Mouse (Mus musculus) T-helper 2 cell (primary cell): ENCODE results near the gene G6pc3.
"Not testable (repeated sequence)": the region's sequence is repeated elsewhere in the genome, so short reads cannot be mapped to it uniquely, and the experiment has no call there.

ENCODE experiments used
- in situ Hi-C: fragments of 300-600 bp; cut with MboI, MseI; formaldehyde crosslinking; loops from one replicate; pipeline ENCODE4 v1.15.1; 2025; ENCODE audit warnings: high pct_unique_total_duplicates

G6pc3 gene

DNA sequence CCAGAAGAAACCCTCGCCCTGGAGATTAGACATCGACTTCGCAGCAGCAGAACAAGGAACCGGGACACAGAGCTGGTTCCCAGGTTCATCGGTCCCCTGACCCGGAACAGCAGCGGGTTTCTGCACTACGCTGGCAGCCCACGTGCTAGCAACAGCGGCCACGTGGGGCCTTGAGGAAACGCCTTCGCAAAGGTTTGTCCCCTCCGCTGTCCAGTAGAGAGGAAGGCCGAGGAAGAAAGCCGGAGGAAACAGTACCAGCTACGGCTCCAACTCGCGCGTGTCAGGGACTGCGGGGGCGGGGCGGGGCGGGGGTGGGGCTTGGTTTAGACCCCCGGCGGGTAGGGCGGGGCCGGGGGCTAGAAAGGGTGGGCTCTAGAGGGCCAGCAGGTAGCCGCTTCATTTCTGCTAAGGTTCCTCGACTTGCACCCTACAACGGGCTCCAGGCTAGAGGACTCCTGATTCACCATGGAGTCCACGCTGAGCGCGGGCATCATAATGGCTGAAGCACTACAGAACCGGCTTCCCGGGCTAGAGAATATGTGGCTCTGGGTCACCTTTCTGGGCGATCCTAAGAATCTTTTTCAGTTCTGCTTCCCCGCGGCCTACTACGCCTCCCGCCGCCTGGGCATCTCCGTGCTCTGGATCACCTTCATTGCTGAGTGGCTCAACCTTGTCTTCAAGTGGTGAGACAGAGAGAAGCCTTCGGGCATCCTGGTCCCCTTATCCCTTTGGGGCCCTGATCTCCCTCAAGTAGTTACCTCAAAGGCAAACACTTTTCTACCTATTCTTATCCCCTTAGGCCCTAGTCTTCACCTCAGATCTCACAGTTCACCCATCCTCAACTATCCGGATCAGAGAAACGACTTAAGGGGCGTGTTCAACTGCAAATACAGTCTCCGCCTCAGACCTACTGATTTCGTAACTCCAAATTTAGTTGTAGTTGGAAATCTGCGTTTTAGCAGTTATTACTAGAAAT, at the start of gene G6pc3:
G6pc3 (plus strand) TSS at position 160 of the 976 bp plus-strand sequence.
- in situ Hi-C loops, result no loop called here

DNA sequence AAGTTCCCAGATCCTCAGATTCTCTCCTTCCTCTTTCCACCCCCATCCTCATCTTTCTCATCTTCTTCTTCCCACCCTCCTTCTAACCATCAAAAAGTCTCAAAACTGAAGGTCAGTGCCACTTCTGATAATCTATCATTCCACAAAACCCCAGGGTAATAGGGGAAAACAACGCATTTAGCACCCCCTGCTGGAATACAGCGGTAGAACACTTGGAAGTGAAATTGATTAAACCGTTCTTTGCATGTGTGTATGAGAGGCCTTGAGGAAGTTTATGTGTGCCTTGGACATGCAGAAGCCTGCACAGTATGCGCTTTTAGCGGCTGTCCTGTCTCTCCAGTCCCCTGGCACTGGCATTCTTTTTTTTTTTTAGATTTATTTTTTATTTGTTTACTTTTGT, 48.9 kb upstream of the G6pc3 start:
- in situ Hi-C loops, result no loop called here

DNA sequence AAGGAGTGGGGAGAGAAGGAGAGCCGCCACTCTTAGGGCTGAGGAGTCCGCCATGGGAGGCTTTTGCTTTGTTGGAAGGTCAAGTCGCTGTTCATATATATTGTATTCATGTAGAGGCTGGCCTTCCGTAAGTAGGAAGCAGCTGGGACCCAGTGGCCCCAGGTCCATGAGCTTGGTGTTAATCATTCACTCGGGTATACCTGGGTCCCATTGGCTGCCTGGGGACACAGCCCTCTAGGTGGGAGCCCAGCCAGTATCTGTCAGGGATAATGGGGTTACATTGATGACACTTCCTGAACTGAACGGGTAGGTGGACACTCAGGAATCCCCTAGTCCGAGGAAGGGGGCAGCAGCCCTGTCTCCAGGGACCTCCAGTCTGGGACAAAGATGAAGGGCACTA, 47.1 kb upstream of the G6pc3 start:
- in situ Hi-C loops, result no loop called here

DNA sequence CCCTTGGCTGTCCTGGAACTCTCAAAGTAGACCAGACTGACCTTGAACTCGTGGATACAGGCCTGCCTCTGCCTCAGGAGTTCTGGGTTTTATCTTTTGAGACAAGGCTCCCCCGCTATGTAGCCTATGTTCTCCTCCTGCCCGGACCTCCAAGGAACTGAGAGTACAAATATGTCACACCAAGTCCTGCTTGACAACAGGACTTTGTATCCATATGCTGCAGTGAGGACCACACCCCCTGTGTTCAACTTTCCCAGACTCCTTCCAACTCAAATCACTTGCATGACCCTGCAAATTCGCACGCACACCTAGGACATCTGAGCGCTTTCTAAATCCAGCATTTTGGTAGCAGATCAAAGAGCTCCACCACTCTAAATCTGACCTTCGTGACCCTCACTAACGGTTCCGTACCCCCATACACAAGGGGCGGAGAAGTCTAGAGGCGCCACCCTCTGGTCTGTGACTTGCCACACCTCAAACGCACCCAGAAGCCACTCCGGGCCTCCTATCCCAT, 44.4 kb upstream of the G6pc3 start:
- in situ Hi-C loops, result no loop called here

DNA sequence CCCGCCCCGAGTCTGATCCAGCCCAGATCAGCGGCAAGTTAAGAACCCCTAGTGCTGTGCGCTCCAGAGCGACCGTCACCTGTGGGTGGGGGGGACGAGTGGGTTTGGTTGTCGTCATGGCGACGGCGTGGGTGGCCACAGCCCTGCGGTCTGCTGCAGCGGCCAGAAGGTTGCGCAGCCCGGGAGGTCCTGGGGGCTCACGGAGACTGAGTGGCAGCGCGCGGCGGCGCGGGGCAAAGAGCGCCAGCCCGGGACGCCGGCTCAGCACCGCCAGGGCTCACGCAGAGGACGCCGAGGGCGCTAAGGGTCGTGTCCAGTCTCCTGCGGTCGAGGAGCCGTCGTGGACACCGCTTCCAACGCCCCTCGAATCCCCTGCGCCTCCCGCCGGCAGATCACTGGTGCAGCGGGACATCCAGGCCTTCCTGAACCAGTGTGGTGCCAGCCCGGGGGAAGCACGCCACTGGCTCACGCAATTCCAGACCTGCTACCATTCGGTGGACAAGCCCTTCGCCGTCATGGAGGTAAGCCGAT, 43.9 kb upstream of the G6pc3 start, which contains the start of gene Nags:
Nags (plus strand) TSS at position 43 of the 531 bp plus-strand sequence.
- in situ Hi-C loops, result no loop called here

DNA sequence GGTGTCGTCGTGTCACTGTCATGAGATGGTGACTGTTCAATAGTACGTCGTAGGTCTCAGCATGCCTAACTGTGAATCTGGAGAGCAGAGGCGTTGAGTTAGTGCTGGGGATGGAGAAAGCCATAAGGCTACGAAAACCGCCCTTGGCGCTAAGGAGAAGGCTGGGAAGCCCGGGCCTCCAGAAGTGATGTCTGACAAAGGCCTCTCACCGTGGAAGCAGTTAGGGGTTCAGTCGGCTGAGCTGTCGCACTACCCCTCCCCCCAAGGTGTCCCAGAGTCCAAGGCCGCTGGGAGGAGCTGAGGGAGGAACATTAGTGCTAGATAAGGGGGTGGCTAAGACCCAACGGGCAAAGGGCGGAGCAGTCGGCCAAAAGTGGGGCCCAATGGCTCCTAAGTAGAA, 43.4 kb upstream of the G6pc3 start:
- in situ Hi-C loops, result no loop called here

DNA sequence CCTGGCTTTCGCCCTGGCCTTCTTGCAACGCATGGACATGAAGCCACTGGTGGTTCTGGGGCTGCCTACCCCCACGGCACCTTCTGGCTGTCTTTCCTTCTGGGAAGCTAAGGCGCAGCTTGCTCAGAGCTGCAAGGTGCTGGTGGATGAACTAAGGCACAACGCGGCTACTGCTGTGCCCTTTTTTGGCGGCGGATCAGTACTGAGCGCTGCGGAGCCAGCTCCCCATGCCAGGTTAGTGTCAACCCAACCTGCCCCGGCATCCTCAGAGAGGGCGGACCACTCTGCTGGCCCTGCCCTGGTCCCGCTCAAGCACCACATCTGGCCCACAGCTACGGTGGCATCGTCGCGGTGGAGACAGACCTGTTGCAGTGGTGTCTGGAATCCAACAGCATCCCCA, 42.9 kb upstream of the G6pc3 start:
- in situ Hi-C loops, result no loop called here

DNA sequence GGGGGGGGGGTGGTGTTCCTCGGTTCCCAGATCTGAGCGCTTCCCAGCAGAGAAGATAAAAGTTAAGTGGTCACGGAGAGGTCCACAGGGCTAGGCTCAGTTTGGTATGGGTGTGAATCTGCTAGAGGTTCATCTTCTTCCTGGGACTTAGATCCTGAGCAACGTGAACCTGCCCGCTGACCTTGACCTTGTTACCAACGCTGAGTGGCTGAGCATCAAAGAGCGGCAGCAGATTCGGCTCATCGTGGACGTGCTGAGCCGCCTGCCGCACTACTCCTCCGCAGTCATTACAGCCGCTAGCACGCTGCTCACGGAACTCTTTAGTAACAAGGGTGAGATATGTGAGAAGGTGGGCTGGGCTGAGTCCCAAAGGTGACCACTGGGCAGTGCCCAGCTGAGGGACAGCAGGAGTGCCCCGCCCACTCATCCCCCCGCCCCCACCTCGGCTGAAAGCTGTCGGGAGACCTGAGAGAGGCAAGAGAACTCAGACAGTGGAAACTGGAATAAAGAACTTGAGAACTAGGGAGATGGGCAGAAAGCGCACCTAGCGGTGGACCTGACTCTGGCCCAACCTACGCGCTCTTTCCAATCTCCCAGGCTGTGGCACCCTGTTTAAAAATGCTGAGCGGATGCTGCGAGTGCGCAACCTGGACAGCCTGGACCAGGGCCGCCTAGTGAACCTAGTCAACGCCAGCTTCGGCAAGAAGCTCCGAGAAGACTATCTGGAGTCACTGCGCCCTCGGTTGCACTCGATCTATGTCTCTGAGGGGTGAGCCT, 42.0 kb upstream of the G6pc3 start:
- in situ Hi-C loops, result no loop called here

DNA sequence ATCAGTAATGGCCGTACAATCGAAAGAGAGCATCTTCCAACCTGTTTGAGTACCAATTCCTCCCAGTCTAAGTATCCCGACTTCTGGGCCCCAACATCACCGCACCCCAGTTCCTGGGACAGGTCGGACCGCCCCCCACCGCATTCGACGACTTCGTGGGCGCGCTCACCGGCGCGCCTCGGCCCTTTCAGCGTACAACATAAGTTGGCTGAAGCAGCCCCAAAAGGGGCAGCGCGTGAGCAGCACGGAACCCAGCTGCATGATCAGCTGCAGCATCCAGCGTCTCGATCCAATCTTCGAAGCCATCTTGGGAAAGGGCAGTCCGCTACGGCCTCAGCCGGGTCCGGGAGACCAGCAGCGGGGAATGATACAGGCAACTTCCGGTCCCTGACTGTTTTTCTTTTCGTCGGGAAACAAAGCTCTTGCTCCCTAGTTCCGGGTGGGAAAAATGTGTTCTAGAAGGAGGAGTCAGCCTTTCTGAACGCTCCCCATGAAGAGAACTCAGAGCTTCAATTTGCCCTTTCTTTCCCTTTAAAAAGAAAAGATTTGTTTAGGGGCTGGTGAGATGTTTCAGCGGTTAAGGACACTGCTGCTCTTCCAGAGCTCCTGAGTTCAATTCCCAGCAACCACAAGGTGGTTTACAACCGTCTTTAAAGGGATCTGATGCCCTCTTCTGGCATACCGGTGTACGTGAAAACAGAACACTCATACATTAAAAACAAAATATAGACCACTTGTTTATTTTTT, 33.2 kb upstream of the G6pc3 start, which contains the start of gene Tmem101:
Tmem101 (minus strand) TSS at position 366 of the 747 bp plus-strand sequence.
- in situ Hi-C loops, result no loop called here

DNA sequence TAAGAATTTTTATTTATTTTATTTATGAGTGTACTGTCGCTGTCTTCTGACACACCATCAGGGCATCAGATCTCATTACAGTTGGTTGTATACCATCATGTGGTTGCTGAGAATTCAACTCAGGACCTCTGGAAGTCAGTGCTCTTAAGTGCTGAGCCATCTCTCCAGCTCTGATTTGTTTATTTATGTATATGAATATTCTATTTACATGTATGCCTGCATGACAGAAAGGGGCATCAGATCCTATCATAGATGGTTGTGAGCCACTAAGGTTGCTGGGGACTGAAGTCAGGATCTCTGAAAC, 32.7 kb upstream of the G6pc3 start:
- in situ Hi-C loops, result no loop called here

DNA sequence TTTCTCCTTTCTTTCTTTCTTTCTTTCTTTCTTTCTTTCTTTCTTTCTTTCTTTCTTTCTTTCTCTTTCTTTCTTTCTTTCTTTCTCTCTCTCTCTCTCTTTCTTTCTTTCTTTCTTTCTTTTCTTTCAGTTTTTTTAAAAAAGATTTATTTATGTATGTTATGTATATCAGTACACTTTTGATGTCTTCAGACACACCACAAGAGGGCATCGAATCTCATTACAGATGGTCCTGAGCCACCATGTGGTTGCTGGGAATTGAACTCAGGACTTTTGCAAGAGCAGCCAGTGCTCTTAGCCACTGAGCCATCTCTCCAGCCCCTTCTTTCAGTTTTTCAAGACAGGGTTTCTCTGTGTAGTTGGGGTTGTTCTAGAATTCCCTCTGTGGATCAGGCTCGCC, 31.4 kb upstream of the G6pc3 start:
- in situ Hi-C loops, result not testable (repeated sequence)

DNA sequence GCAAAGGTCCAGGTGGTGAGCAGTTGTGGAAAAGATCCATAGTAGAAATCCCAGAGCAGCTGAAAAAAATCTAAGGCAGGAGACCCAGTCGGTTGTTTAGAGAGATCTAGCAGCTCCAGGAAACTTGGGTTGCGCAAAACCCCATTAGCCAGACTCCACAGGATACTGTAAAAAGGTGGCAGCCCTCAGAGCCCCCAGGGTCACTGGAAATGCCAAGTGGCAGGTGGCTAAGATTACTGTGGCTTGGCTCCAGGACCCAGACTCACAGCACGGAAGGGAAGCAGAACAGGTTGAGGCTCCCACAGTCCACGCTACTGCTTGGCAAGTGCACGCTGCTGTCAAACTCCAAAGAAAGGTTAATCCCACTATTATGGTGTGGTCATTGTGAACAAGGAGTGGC, 29.6 kb upstream of the G6pc3 start:
- in situ Hi-C loops, result no loop called here

DNA sequence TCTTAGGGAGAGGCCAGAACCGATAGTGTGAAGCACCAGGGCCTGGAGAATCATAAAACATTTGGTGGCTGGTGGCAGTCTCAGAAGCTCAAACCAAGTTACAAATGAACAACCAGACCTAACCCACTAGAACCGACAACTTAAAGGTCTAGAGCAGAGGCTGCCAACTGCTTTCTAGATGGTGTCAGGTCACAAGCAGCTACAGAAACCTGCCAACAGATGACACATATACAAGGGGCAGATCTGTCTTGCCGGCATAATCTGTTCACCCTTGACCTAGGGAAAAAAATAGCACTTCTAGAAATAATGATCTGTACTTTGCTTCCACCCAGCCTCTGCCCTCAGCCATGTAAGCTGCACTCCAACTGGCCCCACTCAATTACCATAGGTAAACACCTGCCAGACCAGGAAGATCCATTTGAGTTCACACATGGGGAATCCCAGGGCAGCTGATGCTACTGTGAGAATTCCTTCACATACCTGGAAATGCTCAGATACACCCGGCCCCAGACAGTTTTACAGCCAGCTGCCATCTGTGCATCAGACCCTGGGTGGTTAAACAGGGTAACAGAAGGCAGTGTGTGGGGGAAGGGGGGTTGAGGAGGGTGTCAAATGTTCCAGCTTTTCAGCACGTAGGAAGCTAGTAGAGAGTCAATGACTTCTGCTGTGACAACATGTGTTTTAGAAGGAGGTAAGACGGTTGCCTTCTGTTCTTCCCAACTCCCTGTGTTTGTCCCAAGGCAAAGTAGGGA, 23.3 kb upstream of the G6pc3 start:
- in situ Hi-C loops, result no loop called here

DNA sequence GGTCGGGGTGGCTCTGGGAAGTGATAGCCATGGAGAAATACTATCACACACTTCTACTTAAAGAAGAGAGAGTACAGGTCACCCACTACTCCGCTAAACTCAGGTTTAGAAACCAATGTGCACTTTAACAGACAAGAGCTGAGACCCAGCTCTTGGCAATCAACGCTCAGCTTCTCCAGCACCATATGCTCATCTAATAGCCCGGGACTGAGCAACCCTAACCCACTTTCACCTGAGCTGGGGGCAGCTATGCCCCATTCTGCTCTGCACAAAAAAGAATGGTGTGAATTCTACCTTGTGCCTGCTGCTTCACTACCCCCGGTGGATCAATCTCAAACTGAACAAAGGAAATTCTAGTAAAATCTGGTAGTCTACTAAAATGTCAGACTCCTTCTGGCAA, 21.9 kb upstream of the G6pc3 start:
- in situ Hi-C loops, result no loop called here

DNA sequence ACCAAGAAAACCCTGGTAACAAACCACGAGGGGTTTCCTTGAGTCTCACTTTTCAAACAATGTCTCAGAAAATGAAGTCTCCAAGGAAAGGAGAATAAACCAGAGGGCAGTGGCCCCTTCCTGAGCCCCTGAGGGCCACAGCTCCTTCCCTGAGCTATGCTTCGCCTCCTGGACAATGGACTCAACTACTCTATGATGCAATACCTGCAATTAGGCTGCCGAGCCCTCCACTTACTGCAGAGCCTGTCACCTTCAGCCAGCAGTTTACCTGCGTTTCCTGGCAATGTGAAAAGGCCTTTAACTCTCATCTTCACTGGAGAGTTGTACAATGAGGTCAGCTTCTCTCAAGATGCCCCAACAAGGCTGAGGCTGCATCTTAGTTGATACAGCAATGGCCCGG, 20.7 kb upstream of the G6pc3 start:
- in situ Hi-C loops, result no loop called here

DNA sequence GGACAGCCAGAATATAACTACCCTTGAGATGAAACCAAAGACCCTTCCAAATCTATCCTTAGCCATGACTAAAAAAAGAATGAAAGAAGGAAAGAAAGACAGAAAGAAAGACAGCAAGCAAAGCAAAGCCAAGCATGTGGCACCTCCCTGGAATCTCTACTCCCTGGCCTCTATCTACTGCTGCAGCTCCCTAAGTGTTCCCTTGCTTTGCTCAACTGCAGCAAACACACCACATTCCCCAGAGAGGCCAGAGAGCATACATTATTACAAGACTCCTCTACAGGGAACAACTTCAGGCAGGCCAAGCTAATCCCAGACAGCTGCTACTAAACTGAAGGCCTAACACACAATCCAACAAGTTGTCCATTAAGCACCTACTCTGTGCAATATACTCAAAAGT, 9.6 kb upstream of the G6pc3 start:
- in situ Hi-C loops, result no loop called here

DNA sequence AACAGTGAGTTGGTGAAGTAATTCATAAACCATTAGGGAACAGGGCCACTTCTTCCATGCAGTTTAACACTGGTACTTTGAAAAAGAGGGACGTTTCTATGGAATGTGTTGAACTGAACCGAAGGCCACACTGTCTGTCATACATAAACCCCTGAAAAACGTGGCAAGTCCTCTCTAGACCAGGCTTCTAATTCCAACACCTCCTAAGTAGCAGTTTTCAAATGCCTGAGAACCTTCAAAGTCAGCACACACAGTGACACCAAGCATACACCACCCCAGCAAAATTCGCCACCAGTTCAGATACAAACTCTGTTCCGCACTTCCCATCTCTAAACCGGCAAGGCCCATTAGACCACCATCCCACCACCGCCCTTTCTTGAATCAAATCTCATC, 5.2 kb upstream of the G6pc3 start:
- in situ Hi-C loops, result no loop called here

DNA sequence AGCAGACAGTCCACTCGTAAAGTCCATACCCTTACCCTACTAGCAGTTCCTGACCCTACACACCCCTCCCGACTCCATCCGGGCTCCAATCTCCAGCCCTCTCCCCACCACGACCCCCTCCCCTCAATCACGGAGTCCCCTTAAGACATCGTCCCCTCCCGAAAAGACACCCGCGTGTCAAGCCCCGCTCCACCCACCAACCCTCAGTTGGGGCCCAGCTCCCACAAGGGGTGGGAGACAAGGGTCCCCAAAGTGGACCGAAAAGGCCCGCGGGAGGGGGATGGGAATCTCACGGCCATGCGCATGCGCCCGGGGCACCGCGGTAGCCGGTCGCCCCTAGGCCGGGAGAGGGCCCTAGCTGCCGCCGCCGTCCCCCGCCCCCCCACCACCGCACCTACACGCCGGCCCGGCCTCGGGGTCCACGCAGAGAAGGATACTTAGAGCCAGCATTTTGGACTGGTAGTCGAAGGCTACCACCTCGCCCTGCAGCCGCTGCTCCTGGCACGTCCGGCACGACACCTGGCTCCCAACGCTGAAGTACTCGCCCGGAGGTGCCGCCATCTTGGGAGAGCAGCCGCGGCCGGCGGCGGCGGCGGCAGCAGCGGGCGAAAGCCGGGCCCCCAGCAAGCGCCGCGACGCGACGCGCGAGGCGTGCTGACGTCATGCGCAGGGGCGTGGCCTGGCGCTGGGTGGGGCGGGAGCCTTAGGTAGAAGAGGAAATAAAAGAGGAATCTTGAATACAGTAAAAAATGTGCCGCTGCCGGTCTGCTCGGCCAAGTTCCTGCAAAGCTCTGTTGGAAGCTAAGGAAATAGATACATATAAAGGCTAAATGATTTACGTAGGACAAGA, 4.5 kb upstream of the G6pc3 start, which contains the start of gene Lsm12:
Lsm12 (minus strand) TSS at position 651 of the 850 bp plus-strand sequence.
- in situ Hi-C loops, result no loop called here

DNA sequence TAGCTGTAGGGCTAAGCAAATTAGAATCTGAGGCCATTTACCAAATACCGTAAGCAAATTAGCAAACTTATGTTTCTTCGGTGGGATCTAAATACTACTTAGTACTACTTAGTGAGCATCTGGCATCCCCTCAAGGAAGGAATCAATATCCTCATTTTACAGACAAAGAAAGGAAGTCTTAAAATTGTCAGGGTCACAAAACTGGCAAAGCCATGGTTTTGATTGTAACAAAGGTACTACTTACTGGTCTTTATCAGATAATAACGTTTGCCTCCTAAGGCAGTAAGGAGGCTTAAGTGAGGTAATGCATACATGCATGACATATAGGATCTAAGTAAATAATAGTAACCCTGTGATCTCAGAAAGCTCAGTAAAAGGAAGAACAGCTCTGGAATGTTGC, 3.7 kb upstream of the G6pc3 start:
- in situ Hi-C loops, result no loop called here

DNA sequence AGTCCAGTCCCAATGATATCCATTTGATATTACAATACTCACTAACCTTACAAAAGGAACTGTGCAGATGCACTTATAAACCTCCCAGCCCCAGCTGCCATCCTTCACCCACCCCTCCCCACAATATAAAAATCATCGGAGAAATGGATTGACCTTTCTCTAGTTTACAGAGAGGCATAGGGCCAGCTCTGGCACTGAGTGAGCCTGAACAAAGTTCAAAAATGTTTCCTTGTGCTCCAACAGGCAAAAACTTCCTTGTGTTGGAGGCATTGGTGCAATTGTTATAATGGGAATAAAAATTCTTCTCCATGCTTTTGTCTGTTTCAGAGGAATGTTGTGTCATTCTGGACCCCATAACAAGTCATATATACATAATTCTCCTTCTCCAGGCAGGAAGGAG, 3.2 kb upstream of the G6pc3 start:
- in situ Hi-C loops, result no loop called here
